Mouse (Mus musculus) heart, embryonic 13.5 days (tissue): Measurements from ENCODE around the gene Nrtn. TPM values are rescaled to one million over a fixed set of nuclear protein-coding genes. Genes with fewer than 3 reads are reported as not detected.

Source experiments
- ATAC-seq: fragments of 200-750 bp; cut with Nextera tagmentation; 2 replicates; pipeline ENCODE4 v1.8.0; 2017; ENCODE audit warnings: moderate TSS enrichment; ENCODE audit not compliant: insufficient number of reproducible peaks, low FRiP score, low TSS enrichment; ENCODE audit errors: extremely low read depth
- H3K27ac ChIP-seq: fragments of 300-500 bp; sonication (generic); replicated peaks from 2 replicates; pipeline ENCODE4 v1.5.1; 2015; ENCODE audit warnings: moderate library complexity, mild to moderate bottlenecking, inconsistent platforms
- H3K27me3 ChIP-seq: fragments of 300-500 bp; sonication (generic); replicated peaks from 2 replicates; pipeline ENCODE4 v1.6.1; 2015; ENCODE audit warnings: mild to moderate bottlenecking, inconsistent platforms
- H3K36me3 ChIP-seq: fragments of 300-500 bp; sonication (generic); 2 replicates; pipeline ENCODE4 v1.6.1; 2015; ENCODE audit warnings: mild to moderate bottlenecking, inconsistent platforms
- H3K4me1 ChIP-seq: fragments of 300-500 bp; sonication (generic); 2 replicates; pipeline ENCODE4 v1.6.1; 2015; ENCODE audit warnings: inconsistent platforms
- H3K4me2 ChIP-seq: fragments of 300-500 bp; sonication (generic); 2 replicates; pipeline ENCODE4 v1.6.1; 2015; ENCODE audit warnings: inconsistent platforms, mild to moderate bottlenecking, moderate library complexity
- H3K4me3 ChIP-seq: fragments of 300-500 bp; sonication (generic); 2 replicates; pipeline ENCODE4 v1.5.1; 2015; ENCODE audit warnings: moderate library complexity, mild to moderate bottlenecking, inconsistent platforms
- H3K9ac ChIP-seq: fragments of 300-500 bp; sonication (generic); 2 replicates; pipeline ENCODE4 v1.6.1; 2015; ENCODE audit warnings: inconsistent platforms, mild to moderate bottlenecking, moderate library complexity
- H3K9me3 ChIP-seq: fragments of 300-500 bp; sonication (generic); 2 replicates; pipeline ENCODE4 v1.6.1; 2016; ENCODE audit warnings: inconsistent platforms
- WGBS: fragments of 180-500 bp; shearing (Covaris S2); methylation state at CpG from one replicate; pipeline ENCODE4 v1.1.7; 2015; ENCODE audit warnings: mixed read lengths; 5-methylcytosine and 5-hydroxymethylcytosine counted together
- polyA plus RNA-seq: library from polyadenylated mRNA; unstranded; fragments of >200 nt; fragmentation: Nextera tagmentation; extraction: Ambion mirVana; gene quantifications from 2 replicates; pipeline ENCODE4 v1.2.1, GENCODE M21; 2015

The Nrtn gene
- polyA plus RNA-seq, 1 experiment from 2014 or later = 7.9 TPM

GRCm38 (mm10) chr17:56778779-56779362 lies 21.5 kb upstream of the Nrtn start:
- 38% methylated on average over 3 of the region's 3 CpGs for WGBS
- H3K27ac ChIP-seq = peak overlapping the region; percentile 80
- H3K4me2 ChIP-seq = no peak overlapping the region
- H3K4me1 ChIP-seq = peaks cover 35% of the 10 kb centered on the region
- H3K9ac ChIP-seq = peak overlapping the region; percentile 57
- peaks cover 23% of the 10 kb centered on the region for H3K36me3 ChIP-seq
- no peaks in the 10 kb centered on the region for H3K9me3 ChIP-seq
- H3K4me3 ChIP-seq = no peak overlapping the region
- peak; percentile 20 for ATAC-seq
- H3K27me3 ChIP-seq = no peaks in the 10 kb centered on the region

- peaks cover 42% of the 10 kb centered on the region for H3K4me1 ChIP-seq
- ATAC-seq = no peak
- no peaks in the 10 kb centered on the region for H3K9me3 ChIP-seq
- no peak overlapping the region for H3K4me3 ChIP-seq
- peaks cover 16% of the 10 kb centered on the region for H3K36me3 ChIP-seq
- no peak overlapping the region for H3K4me2 ChIP-seq
- H3K9ac ChIP-seq = no peak overlapping the region
- 89% methylated on average over 11 of the region's 11 CpGs for WGBS
- H3K27ac ChIP-seq = no peak overlapping the region
- no peaks in the 10 kb centered on the region for H3K27me3 ChIP-seq
These were observed 20.2 kb upstream of the Nrtn start for GRCm38 (mm10) chr17:56777568-56777967.

- Histone ChIP-seq H3K27ac (no peak within 1 kb of the TSS), H3K36me3 (peaks cover 53% of the 10 kb centered on the region), H3K27me3 (no peaks in the 10 kb centered on the region), H3K9ac (no peak within 1 kb of the TSS), H3K4me3 (no peak within 1 kb of the TSS), H3K4me1 (peaks cover 23% of the 10 kb centered on the region), H3K9me3 (no peaks in the 10 kb centered on the region), H3K4me2 (no peak within 1 kb of the TSS)
- no peak for ATAC-seq
- WGBS = 90% methylated on average over 5 of the region's 5 CpGs
These were observed 12.6 kb upstream of the Nrtn start, which contains the start of gene Prr22 for GRCm38 (mm10) chr17:56769950-56770349. TSS of gene Prr22 (plus strand) at chr17:56770250.

GRCm38 (mm10) chr17:56768941-56769340 lies 11.6 kb upstream of the Nrtn start:
- H3K9ac ChIP-seq = no peak overlapping the region
- no peak for ATAC-seq
- H3K4me3 ChIP-seq = no peak overlapping the region
- peaks cover 18% of the 10 kb centered on the region for H3K4me1 ChIP-seq
- WGBS = 92% methylated on average over 11 of the region's 11 CpGs
- H3K36me3 ChIP-seq = peaks cover 53% of the 10 kb centered on the region
- no peaks in the 10 kb centered on the region for H3K27me3 ChIP-seq
- H3K9me3 ChIP-seq = no peaks in the 10 kb centered on the region
- H3K27ac ChIP-seq = no peak overlapping the region
- no peak overlapping the region for H3K4me2 ChIP-seq

GRCm38 (mm10) chr17:56767531-56768135 lies 10.3 kb upstream of the Nrtn start:
- H3K27me3 ChIP-seq = no peaks in the 10 kb centered on the region
- H3K9me3 ChIP-seq = no peaks in the 10 kb centered on the region
- no peak overlapping the region for H3K9ac ChIP-seq
- 92% methylated on average over 29 of the region's 29 CpGs for WGBS
- peaks cover 53% of the 10 kb centered on the region for H3K36me3 ChIP-seq
- no peak overlapping the region for H3K27ac ChIP-seq
- no peak overlapping the region for H3K4me2 ChIP-seq
- H3K4me1 ChIP-seq = peaks cover 20% of the 10 kb centered on the region
- H3K4me3 ChIP-seq = no peak overlapping the region
- ATAC-seq = no peak

GRCm38 (mm10) chr17:56766631-56767405 lies 9.5 kb upstream of the Nrtn start:
- Histone ChIP-seq H3K36me3 (peaks cover 53% of the 10 kb centered on the region), H3K4me3 (no peak overlapping the region)

GRCm38 (mm10) chr17:56765431-56765830 lies 8.1 kb upstream of the Nrtn start:
- Histone ChIP-seq H3K36me3 (peaks cover 42% of the 10 kb centered on the region), H3K27ac (peak overlapping the region; percentile 96), H3K9me3 (no peaks in the 10 kb centered on the region), H3K4me2 (peak overlapping the region; percentile 92), H3K9ac (peak overlapping the region; percentile 89), H3K4me1 (peaks cover 33% of the 10 kb centered on the region), H3K4me3 (peak overlapping the region; percentile 75), H3K27me3 (peaks cover 2% of the 10 kb centered on the region; the same call in 1 of the 2 replicates)
- ATAC-seq = no peak
- WGBS = 44% methylated on average over 12 of the region's 12 CpGs

More at GRCm38 (mm10) chr17:56766631-56767405, 9.5 kb upstream of the Nrtn start:
- Histone ChIP-seq H3K27ac (no peak overlapping the region), H3K4me1 (peaks cover 27% of the 10 kb centered on the region), H3K27me3 (no peaks in the 10 kb centered on the region), H3K9ac (no peak overlapping the region), H3K9me3 (no peaks in the 10 kb centered on the region), H3K4me2 (no peak overlapping the region)
- WGBS = 92% methylated on average over 27 of the region's 27 CpGs
- ATAC-seq = no peak

- 2% methylated on average over 53 of the region's 58 CpGs for WGBS
- H3K4me2 ChIP-seq = peak within 1 kb of the TSS; percentile 92
- H3K4me1 ChIP-seq = peaks cover 33% of the 10 kb centered on the region
- no peaks in the 10 kb centered on the region for H3K9me3 ChIP-seq
- peaks cover 35% of the 10 kb centered on the region for H3K36me3 ChIP-seq
- peak within 1 kb of the TSS; percentile 96 for H3K27ac ChIP-seq
- H3K4me3 ChIP-seq = peak within 1 kb of the TSS; percentile 75
- H3K27me3 ChIP-seq = peaks cover 8% of the 10 kb centered on the region; the same call in 1 of the 2 replicates
- peak within 1 kb of the TSS; percentile 89 for H3K9ac ChIP-seq
- ATAC-seq = peak; percentile 61
These were observed 7.4 kb upstream of the Nrtn start, which contains the start of gene Dus3l for GRCm38 (mm10) chr17:56764474-56765354. TSS of gene Dus3l (plus strand) at chr17:56764757.

- peaks cover 26% of the 10 kb centered on the region for H3K36me3 ChIP-seq
- H3K4me2 ChIP-seq = peak overlapping the region; percentile 92
- peaks cover 33% of the 10 kb centered on the region for H3K4me1 ChIP-seq
- peak overlapping the region; percentile 96 for H3K27ac ChIP-seq
- no peaks in the 10 kb centered on the region for H3K9me3 ChIP-seq
- ATAC-seq = no peak
- peaks cover 15% of the 10 kb centered on the region; the same call in 1 of the 2 replicates for H3K27me3 ChIP-seq
- H3K4me3 ChIP-seq = peak overlapping the region; percentile 75
- peak overlapping the region; percentile 89 for H3K9ac ChIP-seq
- whole genome bisulfite sequencing = 66% methylated on average over 8 of the region's 8 CpGs
These were observed 6.5 kb upstream of the Nrtn start for GRCm38 (mm10) chr17:56763741-56764250.

- Histone ChIP-seq H3K4me1 (peaks cover 35% of the 10 kb centered on the region), H3K9ac (peak overlapping the region; percentile 80; the same call in 1 of the 2 replicates), H3K27me3 (peaks cover 22% of the 10 kb centered on the region), H3K4me3 (no peak overlapping the region; the same call in 1 of the 2 replicates), H3K9me3 (peaks cover 5% of the 10 kb centered on the region; the same call in 1 of the 2 replicates), H3K36me3 (peaks cover 18% of the 10 kb centered on the region), H3K27ac (peak overlapping the region; percentile 90), H3K4me2 (peak overlapping the region; percentile 92)
- no peak for ATAC-seq
- 39% methylated on average over 27 of the region's 27 CpGs for WGBS
These were observed 5.7 kb upstream of the Nrtn start for GRCm38 (mm10) chr17:56762769-56763731.
